Mouse (Mus musculus) layer of hippocampus, adult 9-11 months (tissue): ENCODE results near the gene Gm20388.

Source experiments
- DNase-seq: peaks from one replicate; pipeline ENCODE4 v3.0.0; 2022

Gm20388 gene

GRCm38 (mm10) chr8:124386225-124386899 is 4475.7 kb downstream of the Gm20388 start:
- DNase-seq: peak; percentile 91

- peak; percentile 91 for DNase-seq
These were observed 4478.9 kb downstream of the Gm20388 start for GRCm38 (mm10) chr8:124389495-124389894.

DNA sequence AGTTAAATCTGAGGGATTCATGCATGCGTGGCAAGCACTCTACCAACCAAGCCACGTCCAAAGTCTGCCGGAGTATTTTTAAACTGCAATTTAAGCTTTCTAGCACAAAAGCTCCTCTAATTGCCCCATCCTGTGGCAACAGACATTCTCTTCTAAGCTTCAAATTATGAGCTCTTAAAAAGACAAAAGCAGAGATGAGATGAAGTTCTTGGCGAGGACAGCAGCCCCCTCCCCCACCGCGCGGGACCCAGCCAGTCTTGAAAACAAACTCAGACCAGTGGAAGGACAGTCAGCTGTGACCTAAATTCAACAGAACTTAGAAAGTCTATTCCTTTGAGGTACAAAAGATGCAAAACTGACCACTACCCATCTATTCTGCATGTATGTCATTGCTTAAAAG is 4480.6 kb downstream of the Gm20388 start:
- DNase-seq: no peak

- no peak for DNase-seq
These were observed 4481.8 kb downstream of the Gm20388 start for GRCm38 (mm10) chr8:124392271-124393012.

- no peak for DNase-seq
These were observed 4482.4 kb downstream of the Gm20388 start for GRCm38 (mm10) chr8:124393013-124393412.

GRCm38 (mm10) chr8:124393927-124394326 is 4483.3 kb downstream of the Gm20388 start:
- no peak for DNase-seq

DNA sequence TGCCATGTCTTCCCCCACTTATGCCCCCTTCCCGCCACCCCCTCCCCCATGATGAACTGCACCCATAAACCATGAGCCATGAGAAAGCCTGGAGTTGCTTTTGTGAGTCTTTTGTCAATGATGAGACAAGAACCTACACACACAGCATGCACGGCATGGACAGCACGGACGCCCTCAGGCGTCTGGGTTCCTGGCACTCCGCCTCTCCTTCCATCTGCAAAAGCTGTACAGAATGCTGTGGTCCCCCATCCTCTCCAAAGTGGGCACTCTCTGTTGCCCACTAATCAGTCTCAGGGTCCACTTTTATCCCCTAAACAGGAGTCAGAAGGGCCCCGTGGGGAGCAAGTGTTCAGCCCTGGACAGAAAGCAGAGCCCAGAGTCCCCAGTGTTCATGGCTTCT is 4484.3 kb downstream of the Gm20388 start:
- no peak for DNase-seq
